Mouse (Mus musculus) c-Kit-negative CD71-positive TER-119-positive erythroid progenitor cells, embryonic 14.5 days (primary cell): ENCODE measurements around the gene Mcrip2.
A peak's percentile ranks its signal among the peaks of the same experiment; 100 is the strongest.

Experiments used
- DNase-seq: peaks from one replicate; pipeline ENCODE4 v3.0.0-alpha.2; 2013; ENCODE audit warnings: low read depth, low spot score

Gene Mcrip2

DNA sequence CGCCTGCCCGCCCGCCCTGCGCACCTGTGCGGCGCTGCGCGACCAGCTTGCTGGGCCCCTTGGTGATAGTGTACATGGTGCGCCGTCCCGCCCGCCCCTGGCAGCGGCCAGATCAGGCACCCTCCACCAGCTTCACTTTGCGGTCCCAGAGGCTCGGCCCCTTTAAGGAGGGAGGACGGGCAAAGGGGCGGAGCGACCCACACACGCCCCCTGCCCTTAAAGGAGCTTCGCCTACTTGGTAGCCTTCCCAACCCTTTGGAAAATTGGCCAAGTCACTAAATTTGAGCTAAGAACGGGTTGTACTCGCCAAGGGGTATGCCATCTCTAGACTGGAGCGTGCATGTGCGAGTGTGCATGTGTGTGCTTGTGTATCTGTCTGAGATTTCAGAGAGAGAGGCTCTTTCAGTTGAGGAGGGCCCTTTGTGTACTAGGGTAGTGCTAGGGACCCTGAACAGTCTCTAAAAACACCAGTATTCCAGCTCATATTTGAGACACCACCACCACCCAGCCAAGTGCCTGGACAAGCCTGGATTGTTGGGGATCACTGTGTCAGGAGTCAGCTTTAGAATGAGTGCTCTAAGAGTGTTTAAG, at the start of gene Mcrip2:
TSS of gene Mcrip2 (minus strand) at position 164 of the 591 bp plus-strand sequence.
- no peak for DNase-seq

DNA sequence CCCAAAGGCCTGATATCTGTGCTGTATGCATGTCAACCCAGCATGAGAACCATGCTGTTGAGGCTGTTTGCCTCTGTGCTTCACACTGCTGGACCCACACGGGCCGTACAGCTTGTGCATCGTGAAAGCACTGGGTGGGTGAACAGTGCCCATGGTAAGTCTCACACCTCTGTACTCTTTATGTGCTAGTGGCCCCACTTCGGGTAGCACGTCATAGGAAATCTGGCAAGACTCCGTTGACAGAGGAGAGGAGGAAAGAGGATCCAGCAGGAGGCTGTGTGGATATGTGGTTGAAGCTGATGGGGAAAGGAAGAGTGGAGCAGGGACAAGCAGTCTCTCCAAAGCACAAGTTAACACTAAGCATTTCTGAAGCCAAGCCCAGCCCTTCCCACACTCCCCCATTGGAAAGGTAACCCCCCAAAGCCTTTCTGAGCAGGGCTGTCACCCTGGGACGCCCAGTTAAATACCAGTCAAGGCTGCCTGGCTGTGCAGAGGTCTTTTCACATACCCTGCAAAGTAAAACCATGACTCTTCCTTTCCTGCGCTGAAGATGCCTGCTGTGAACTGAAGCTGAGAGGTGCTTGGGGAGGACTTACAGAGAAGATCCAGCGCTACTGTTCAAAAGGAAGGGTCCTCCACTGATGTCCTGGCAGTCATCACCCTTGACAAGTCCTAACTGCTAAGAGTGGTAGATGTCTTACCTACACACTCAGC, 49.6 kb upstream of the Mcrip2 start:
- no peak for DNase-seq

DNA sequence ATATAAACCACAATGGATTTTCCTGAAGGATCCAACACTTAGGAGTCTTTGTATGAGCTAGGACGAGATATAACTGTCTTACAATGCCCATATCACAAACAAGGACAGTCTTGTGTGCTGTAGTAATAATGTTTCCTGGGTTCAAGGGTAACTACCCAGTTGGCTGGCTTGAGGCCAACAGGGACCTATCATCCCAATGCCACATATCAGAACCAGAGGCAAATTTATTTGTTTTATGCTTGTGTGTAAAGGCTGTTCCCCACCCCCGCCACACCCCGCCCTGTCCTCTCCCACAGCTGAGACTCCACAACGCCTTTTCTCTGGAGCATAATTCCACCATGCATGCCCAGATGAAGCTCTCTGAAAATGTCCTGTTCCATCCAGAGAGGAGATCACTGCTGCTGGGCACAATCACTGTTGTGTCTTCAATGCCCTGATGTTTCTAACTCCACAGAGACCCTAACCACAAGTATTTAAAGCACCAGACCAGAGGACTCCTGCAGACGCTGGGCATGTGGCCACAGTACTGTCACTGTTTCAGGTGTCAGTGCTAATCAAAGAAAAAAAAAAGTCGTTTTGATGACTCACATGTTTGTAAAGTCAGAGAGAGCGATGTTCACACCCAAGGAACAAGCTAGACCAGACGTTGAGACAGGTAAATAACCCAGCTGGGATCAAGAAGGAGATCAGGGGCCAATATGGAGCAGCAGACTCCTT, 48.5 kb upstream of the Mcrip2 start:
- no peak for DNase-seq

DNA sequence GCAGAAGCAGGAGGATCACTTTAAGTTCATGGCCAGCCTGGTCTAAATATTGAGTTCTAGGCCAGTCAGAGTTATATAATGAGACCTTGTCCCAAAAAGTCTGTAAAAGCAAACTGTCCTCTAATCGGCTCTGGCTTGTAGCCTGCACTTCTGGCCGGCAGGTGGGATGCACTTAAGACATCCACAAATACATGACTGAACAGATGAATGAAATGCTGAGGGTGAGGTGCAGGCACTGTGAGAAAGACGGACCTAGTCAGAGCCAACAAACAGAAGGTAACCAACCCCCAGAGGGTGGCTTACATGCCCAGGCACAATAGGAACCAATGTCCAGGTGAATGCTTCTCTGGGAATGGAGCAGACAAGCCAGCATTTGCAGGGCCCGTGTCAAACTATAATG, 45.7 kb upstream of the Mcrip2 start:
- no peak for DNase-seq

DNA sequence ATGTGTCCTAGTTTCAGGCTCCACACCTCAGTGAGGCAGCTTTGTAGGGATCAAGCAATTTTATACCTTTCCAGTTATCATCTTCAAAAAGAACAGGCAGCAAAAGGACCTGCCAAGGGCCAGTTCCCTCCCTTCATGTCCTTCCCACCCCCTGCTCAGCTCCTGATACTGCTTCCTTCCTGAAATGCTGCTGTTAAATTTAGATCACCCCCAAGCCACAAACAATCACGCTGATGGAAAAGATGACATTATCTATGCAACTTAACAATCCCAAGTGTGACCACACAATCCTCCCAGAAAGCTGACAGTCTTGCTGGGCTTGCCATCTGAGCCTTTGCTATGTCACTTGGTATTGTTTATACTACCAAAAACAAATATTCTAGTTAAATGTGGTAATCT, 45.3 kb upstream of the Mcrip2 start:
- DNase-seq, result no peak

DNA sequence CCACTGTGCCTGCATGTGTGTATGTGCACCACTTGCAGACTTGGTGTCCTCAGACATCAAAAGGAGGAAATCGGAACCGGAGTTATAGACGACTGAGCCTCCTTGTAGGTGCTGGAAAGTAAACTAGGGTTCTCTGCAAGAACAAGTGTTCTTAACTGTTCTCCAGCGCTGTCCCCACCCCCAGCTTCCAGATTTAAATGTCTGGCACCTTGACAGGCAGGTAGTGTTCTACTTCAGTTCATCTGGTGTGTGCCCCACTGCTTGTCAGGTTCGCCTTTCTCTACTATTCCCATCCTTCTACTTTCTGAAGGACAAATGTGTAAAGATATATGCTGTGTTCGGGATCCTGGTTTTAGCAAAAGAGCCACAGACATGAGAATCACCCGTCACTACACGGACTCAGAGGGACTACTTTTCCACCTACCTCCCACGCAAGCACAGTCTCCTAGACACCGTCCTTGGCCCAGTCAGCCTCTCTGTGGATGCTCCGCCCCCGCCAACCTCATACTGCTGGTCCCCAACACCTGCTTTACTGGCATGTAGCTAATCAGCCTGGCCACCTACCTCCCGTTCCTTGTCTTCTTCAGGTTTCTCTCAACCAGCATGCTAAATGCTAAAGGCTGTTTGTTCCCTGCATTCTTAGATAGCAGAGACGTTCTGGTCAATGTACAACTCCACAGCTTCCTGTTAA, 44.8 kb upstream of the Mcrip2 start:
- DNase-seq, result no peak

DNA sequence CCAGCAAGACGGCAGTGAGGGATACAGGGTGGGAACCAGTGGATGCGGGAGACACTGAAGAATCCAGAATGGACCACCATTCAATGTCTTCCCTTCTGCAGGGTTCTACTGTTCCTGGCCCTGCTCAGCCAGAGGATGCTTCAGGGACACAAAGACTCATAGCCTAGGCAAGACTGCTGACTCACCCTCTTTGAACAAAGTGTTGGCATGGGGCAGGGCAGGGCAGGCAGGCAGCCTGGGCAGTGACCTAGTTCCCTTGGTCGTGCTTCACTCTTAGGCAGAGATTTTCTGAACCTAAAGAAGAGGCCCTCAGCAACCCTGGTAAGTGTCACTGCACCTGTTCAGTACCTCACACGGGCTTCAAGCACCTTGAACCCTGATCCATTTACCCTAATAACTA, 43.3 kb upstream of the Mcrip2 start:
- DNase-seq, result no peak

DNA sequence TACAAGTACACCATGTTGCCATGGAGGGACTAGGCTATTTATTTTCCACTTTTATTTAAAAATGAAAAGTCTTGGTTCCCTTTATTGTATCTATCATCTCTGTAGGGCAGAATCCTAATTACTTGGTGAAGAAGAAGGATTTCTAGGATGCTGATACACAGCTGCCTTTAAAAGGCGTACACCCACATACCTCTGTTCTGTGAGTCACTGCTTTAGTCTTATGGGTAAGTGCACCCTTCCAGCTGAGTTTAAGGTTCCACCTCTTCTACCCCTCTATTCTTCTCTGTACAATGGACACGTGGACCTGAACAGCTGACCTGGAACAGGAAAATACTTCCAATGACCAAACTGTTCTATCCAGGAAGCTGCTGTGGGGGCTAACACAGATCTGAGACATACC, 39.1 kb upstream of the Mcrip2 start:
- DNase-seq, result no peak

DNA sequence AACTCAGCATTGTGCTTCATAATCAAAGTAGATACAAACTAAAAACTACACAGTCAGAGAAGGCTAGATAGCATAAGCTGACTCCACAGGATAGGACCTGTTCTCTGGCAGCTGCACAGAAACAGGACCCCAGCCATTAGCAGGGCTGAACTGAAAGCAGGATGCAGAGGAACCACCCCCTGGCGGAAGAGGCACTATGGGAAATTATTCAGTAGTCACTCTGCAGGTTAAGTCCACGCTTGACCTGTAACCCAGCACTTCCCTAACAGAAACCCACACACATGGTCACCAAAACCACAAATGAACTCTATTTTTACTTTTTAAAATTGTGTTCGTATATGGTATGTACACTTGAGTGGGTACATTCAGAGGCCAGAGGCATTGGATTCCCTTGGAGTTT, 34.5 kb upstream of the Mcrip2 start:
- no peak for DNase-seq

DNA sequence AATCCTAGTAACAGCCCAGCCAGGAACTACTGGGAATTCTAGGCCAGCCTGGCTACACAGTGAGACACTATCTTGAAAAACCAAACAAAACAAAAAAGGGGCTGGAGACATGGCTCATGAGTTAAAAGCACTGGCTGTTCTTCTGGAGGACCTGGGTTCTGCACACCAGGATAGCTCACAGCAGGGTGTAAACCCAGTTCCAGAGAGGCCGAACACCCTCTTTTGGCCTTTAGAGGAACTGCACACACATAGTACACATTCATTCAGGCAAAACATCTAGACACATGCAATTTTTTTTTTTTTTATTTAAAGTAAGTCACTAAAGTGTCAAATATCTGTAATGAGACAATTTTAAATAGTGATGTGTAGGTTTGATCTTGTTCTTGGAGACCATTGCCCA, 31.6 kb upstream of the Mcrip2 start:
- no peak for DNase-seq

DNA sequence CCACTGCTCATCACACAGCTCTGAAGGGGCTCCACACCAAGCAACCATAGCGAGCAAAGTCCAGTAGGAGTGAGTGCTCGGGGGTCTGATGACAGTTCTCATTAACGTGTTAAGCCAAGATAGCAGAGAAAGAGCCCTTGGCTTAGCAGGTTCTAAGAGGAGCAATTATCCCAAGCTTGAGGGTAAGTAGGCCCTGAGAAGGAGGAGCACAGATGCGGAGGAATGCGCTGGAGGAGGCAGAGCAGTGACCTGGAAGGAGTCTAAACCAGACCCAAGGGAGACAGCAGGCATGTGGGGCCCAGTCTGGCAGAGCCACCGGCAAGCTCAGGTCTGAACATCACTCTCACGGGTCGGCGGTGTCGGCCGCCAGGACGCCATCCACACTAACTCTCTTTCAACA, 27.3 kb upstream of the Mcrip2 start:
- no peak for DNase-seq

DNA sequence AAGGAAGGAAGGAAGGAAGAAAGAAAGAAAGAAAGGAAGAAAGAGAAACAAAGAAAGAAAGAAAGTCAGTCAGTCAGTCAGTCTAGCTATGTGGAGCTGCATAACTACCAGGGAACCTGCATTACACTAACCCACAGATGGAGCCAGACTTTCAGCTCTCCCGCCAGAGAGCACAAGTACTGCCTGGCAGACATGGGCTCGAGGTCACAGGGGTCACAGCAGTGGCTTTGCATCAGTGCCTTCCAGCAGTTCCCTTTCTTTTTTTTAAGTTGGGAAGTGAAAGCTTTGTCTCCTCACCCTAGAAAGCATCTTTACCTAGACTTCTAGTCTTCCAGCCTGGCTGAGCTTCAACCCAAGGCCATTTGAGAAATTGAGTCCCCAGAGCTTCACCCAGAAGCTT, 26.9 kb upstream of the Mcrip2 start:
- DNase-seq, result no peak

DNA sequence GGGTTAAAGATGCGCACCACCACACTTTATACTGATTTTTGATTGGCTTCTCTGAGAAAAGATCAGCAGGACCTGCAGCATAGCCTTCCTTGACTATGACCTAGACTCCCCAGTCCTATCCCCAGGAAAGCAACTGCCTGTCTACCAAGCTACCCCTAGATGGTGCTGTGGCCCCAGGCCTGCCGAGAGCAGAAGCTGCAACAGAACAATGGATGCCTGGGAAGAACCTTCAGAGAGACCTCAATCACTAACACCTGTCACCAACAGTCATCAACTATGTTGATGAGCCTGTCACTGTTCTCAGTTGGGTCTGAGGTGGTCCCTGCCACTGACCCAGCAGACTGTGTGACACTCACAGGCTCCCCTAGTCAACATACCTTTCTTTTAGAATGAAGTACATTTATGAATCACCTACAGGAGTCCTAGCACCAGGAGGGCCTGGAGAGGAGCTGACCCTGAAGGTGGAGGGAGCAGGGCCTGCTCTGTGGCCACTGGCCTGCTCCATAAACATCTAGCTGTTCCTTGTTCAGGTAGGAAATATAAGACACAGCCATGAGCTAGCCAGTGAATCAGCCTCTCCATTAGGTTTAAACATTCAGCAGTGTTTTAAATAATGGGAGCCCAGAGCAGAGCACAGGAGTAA, 25.5 kb upstream of the Mcrip2 start:
- DNase-seq, result peak; percentile 44

DNA sequence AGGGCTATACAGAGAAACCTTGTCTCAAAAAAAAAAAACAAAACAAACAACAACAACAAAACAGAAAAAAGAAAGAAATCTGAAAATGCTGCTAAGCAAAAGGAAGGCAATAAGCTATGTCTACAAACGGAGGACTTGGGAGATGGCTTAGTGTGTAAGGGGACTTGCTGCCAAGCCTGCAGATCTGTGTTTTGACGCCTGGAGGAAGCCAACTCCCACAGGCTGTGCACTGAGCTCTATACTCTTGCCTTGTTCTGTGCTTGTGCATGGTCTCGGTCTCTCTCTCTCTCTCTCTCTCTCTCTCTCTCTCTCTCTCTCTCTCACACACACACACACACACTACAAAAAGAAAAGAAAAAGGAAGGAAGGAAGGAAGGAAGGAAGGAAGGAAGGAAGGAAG, 20.3 kb upstream of the Mcrip2 start:
- no peak for DNase-seq

DNA sequence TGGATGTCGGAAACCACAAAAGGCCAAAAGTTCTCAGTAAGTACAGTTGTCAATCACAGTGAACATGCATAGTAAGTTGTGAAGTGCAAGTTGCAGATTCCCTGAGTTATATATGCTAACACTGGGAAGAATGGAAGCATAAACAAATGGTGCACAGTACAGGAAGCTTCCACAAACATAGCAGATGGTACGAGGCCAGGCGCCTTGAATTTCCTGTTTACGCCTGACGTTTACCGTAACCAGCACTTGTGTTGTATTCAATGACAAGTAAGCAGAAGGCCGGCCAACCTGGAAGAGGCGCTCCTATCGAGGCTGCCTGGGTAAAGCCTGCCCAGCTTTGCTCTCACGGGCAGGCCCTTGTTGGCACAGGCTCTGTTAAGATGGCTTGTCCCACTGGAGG, 18.9 kb upstream of the Mcrip2 start:
- DNase-seq, result no peak

DNA sequence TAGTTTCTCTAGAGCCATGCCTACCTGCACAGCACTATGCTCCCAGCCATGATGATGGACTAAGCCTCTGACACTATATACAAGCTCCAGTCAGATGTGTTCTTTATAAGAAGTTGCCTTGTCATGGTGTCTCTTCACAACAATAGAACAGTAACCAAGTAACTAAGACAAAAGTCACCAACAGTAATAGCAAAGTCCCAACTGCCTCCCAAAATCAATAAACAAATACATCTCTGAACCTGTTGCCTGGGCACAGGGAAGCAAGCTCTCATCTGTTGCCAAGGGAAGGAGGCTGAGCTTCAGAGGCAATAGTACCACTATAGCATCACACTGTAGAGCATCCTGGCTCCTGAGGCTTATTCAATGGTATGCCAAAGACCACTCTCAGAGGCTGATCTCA, 18.2 kb upstream of the Mcrip2 start:
- DNase-seq, result no peak

DNA sequence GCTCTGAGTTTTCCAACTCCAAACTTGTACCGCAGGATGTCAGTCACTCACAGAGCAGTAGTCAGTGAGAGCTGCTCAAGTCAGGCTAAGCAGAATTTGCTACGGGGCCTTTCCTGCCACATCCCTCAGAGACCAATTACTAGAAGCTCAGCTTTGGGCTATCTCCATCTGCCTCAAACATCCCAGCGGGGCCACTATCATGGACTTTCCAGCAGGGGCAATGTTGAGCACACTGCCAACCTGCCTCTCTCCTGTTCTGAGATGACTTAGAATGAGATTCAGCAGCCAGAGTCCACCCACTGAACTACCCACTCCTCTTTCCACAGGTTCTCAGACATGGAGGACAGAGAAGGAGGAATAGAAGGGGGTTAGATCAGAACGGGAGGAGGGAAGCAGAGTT, 17.1 kb upstream of the Mcrip2 start:
- DNase-seq, result no peak

DNA sequence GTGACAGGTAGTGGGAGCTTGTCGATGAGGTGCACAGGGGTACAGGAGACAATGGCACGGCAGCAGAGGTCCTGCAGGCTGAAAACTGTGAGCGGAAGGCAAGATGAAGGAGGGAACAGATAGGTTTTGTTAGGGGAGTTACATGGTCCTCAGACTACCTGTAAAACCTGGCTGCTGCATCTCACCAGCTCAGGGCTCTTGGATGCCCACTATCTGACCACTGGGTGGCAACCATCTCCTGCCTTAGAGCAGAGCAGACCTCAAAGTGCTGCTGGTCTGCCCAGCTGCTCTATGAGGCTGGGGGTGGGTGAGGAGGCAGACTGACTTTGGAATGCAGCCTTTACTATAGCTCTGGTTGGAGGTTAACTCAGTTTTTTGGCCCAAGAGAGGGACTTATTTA, 15.3 kb upstream of the Mcrip2 start:
- no peak for DNase-seq

DNA sequence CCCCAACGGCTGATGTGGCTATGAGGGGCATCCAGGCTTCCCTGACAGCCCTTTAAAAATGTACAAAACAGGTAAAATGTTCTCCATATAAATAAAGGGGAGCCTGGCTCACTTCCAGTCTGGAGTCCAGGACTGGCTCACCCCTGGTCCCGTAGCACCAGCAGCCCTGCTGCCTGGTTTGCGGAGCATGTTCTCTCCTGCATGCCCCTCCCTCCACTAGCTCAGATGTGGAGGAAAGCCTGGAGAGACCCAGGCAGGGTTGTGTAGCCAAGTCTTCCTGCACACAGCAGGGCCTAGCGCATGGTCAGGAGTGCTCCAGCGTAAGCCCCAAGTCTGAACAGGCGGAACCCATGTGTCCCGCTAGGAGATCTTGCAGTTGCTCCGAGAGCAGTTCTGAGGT, 14.7 kb upstream of the Mcrip2 start:
- no peak for DNase-seq

DNA sequence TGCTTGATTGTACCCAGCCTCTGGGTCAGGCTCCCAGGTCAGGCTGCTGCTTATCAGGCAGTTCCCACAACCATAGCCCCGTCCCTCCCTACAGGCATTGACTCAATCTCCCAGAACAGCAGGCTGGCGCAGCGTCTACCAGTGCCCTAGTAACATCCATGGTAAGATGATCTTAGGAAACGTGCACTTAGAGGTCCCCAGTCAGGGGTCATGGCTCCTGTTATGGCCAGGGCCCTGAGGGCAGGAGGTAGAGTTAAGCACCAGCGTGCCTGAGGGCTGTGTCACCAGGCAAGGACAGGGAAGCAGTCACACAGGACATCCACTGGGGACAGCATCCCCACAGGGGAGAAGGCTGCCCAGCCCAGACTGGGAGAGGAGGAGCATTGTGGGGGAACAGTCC, 13.7 kb upstream of the Mcrip2 start:
- no peak for DNase-seq

DNA sequence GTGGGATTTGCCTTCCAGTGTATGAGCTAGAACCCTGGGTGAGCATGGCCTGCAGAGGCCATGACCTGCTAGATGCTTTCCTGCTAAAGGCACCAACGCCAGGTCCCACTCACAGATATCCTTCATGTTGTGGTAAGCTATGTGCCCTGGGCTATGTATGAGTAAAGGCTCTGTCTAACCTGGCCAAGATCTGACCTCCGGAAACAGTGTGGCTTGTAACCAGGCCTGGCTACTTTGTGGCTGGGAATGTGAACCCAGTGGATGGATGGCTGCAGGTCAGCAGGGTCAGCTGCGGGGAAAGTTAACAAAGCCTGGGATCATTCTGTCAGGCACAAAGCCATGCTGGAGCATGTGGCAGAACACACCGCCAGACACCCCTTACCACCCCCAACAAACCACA, 13.1 kb upstream of the Mcrip2 start:
- DNase-seq, result no peak
